Mouse (Mus musculus): ENCODE results near the gene Ankrd34b. TPM values are rescaled to one million over a fixed set of nuclear protein-coding genes. Genes with fewer than 3 reads are reported as not detected.

Ankrd34b gene
- polyA plus RNA-seq, 1 experiment from 2014 or later = 0.09 TPM

DNA sequence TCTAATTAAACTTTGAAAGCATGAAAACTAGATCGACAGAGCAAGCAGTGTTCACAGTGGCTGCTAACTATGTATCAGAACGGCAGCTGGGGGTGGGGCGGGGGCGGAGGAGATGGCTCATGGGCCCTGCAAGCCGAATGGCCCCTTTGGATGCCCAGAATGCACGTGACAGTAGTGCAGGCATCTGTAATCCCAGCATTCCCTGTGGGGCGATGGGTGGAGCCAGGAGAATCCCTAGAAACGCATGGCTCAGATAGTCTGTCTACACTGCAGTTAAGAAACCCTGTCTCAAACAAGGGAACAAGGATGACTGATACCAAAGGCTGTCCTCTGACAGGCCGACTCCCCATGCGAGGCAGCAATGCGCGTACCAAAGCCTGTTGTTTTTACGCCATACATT lies 14.6 kb downstream of the Ankrd34b start:
- no peak overlapping the region for H3K4me3 ChIP-seq (ENCODE audit: low read depth, low read length)

GRCm38 (mm10) chr13:92446872-92447271 lies 21.2 kb downstream of the Ankrd34b start:
- no peak for TF ChIP-seq CTCF (IDR thresholded peaks at IDR 0.05; ENCODE audit: low read depth)
- H3K27me3 ChIP-seq (replicated peaks; ENCODE audit: control insufficient read depth, insufficient read depth, low read length) = no peaks in the 10 kb centered on the region
- no peak for ATAC-seq
- no peaks in the 10 kb centered on the region for H3K4me1 ChIP-seq (replicated peaks; ENCODE audit: control insufficient read depth, insufficient read depth, low read length)
- no peaks in the 10 kb centered on the region for H3K36me3 ChIP-seq (ENCODE audit: control insufficient read depth, insufficient read depth)
- no peak overlapping the region for H3K27ac ChIP-seq (ENCODE audit: low read depth, low read length)
- 88% methylated on average over 7 of the region's 7 CpGs for WGBS
- no peak overlapping the region for H3K9ac ChIP-seq (ENCODE audit: low read depth, low read length)
- no peak overlapping the region for H3K4me2 ChIP-seq (replicated peaks; ENCODE audit: low read depth)
- H3K4me3 ChIP-seq (ENCODE audit: low read depth, low read length) = no peak overlapping the region
- no peaks in the 10 kb centered on the region for H3K9me3 ChIP-seq (ENCODE audit: control insufficient read depth)

More for the DNA sequence above, 14.6 kb downstream of the Ankrd34b start:
- Histone ChIP-seq H3K36me3 (ENCODE audit: control insufficient read depth, insufficient read depth) (no peaks in the 10 kb centered on the region), H3K27me3 (replicated peaks; ENCODE audit: control insufficient read depth, insufficient read depth, low read length) (no peaks in the 10 kb centered on the region), H3K4me2 (replicated peaks; ENCODE audit: low read depth) (no peak overlapping the region), H3K4me1 (replicated peaks; ENCODE audit: control insufficient read depth, insufficient read depth, low read length) (no peaks in the 10 kb centered on the region), H3K27ac (ENCODE audit: low read depth, low read length) (no peak overlapping the region), H3K9ac (ENCODE audit: low read depth, low read length) (no peak overlapping the region), H3K9me3 (ENCODE audit: control insufficient read depth) (no peaks in the 10 kb centered on the region)
- ATAC-seq = no peak
- 77% methylated on average over 13 of the region's 13 CpGs for WGBS
- TF ChIP-seq CTCF (IDR thresholded peaks at IDR 0.05; ENCODE audit: low read depth) = no peak

- Histone ChIP-seq H3K9me3 (ENCODE audit: control insufficient read depth) (no peaks in the 10 kb centered on the region), H3K27ac (ENCODE audit: low read depth, low read length) (no peak overlapping the region), H3K36me3 (ENCODE audit: control insufficient read depth, insufficient read depth) (peaks cover 4% of the 10 kb centered on the region; the same call in 1 of the 2 replicates), H3K27me3 (replicated peaks; ENCODE audit: control insufficient read depth, insufficient read depth, low read length) (no peaks in the 10 kb centered on the region), H3K4me1 (replicated peaks; ENCODE audit: control insufficient read depth, insufficient read depth, low read length) (no peaks in the 10 kb centered on the region), H3K4me2 (replicated peaks; ENCODE audit: low read depth) (no peak overlapping the region), H3K4me3 (ENCODE audit: low read depth, low read length) (no peak overlapping the region), H3K9ac (ENCODE audit: low read depth, low read length) (no peak overlapping the region)
- TF ChIP-seq CTCF (IDR thresholded peaks at IDR 0.05; ENCODE audit: low read depth) = no peak
- WGBS = 44% methylated on average over 3 of the region's 3 CpGs
- ATAC-seq = 0 out of 2 replicates have a peak, but pooled peaks have one; percentile 6
These were observed 39.0 kb downstream of the Ankrd34b start for GRCm38 (mm10) chr13:92464698-92465097.

GRCm38 (mm10) chr13:92467891-92468290 lies 42.2 kb downstream of the Ankrd34b start:
- Histone ChIP-seq H3K9ac (ENCODE audit: low read depth, low read length) (no peak overlapping the region), H3K4me3 (ENCODE audit: low read depth, low read length) (no peak overlapping the region), H3K9me3 (ENCODE audit: control insufficient read depth) (no peaks in the 10 kb centered on the region), H3K27me3 (replicated peaks; ENCODE audit: control insufficient read depth, insufficient read depth, low read length) (no peaks in the 10 kb centered on the region), H3K4me2 (replicated peaks; ENCODE audit: low read depth) (no peak overlapping the region), H3K27ac (ENCODE audit: low read depth, low read length) (no peak overlapping the region), H3K4me1 (replicated peaks; ENCODE audit: control insufficient read depth, insufficient read depth, low read length) (no peaks in the 10 kb centered on the region), H3K36me3 (ENCODE audit: control insufficient read depth, insufficient read depth) (peaks cover 6% of the 10 kb centered on the region; the same call in 1 of the 2 replicates)
- no peak for ATAC-seq
- WGBS = 73% methylated on average over 9 of the region's 9 CpGs
- no peak for TF ChIP-seq CTCF (IDR thresholded peaks at IDR 0.05; ENCODE audit: low read depth)

DNA sequence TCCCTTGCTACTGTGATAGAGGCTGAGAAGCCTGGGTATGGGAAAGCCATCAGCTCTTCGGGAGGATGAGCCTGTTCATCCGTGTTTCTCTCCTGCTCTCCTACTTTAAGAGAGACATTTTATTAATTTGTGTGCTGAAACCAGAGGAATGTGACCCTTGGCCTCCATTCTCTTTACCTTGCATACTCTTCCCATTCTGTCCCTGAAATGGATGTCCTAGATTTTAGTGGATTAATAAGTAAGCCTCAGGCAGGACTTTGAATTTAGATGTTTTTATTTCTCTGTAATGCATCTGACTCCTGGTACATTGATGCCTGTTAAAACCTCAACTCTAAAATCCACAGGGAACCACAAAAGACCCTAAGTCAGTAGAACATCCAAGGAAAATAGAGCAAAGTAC lies 43.7 kb downstream of the Ankrd34b start:
- H3K27me3 ChIP-seq (replicated peaks; ENCODE audit: control insufficient read depth, insufficient read depth, low read length) = no peaks in the 10 kb centered on the region
- no peak for TF ChIP-seq CTCF (IDR thresholded peaks at IDR 0.05; ENCODE audit: low read depth)
- H3K27ac ChIP-seq (ENCODE audit: low read depth, low read length) = no peak overlapping the region
- H3K4me2 ChIP-seq (replicated peaks; ENCODE audit: low read depth) = no peak overlapping the region
- peaks cover 7% of the 10 kb centered on the region; the same call in 1 of the 2 replicates for H3K36me3 ChIP-seq (ENCODE audit: control insufficient read depth, insufficient read depth)
- WGBS = 45% methylated on average over 2 of the region's 2 CpGs
- H3K9me3 ChIP-seq (ENCODE audit: control insufficient read depth) = no peaks in the 10 kb centered on the region
- H3K4me1 ChIP-seq (replicated peaks; ENCODE audit: control insufficient read depth, insufficient read depth, low read length) = no peaks in the 10 kb centered on the region
- H3K4me3 ChIP-seq (ENCODE audit: low read depth, low read length) = no peak overlapping the region
- no peak overlapping the region for H3K9ac ChIP-seq (ENCODE audit: low read depth, low read length)
- no peak for ATAC-seq

- Histone ChIP-seq H3K27me3 (replicated peaks; ENCODE audit: control insufficient read depth, insufficient read depth, low read length) (no peaks in the 10 kb centered on the region), H3K9me3 (ENCODE audit: control insufficient read depth) (no peaks in the 10 kb centered on the region), H3K4me1 (replicated peaks; ENCODE audit: control insufficient read depth, insufficient read depth, low read length) (no peaks in the 10 kb centered on the region), H3K4me3 (ENCODE audit: low read depth, low read length) (no peak overlapping the region), H3K4me2 (replicated peaks; ENCODE audit: low read depth) (no peak overlapping the region), H3K36me3 (ENCODE audit: control insufficient read depth, insufficient read depth) (peaks cover 7% of the 10 kb centered on the region; the same call in 1 of the 2 replicates), H3K9ac (ENCODE audit: low read depth, low read length) (no peak overlapping the region), H3K27ac (ENCODE audit: low read depth, low read length) (no peak overlapping the region)
- TF ChIP-seq CTCF (IDR thresholded peaks at IDR 0.05; ENCODE audit: low read depth) = no peak
- ATAC-seq = no peak
- WGBS = 76% methylated on average over 2 of the region's 2 CpGs
These were observed 44.5 kb downstream of the Ankrd34b start for GRCm38 (mm10) chr13:92470151-92470550.

GRCm38 (mm10) chr13:92483348-92483747 lies 57.7 kb downstream of the Ankrd34b start:
- peak; percentile 61; the same call in 1 of the 2 replicates for ATAC-seq
- peak; percentile 81 for TF ChIP-seq CTCF (IDR thresholded peaks at IDR 0.05; ENCODE audit: low read depth)
- H3K9ac ChIP-seq (ENCODE audit: low read depth, low read length) = 0 out of 2 replicates have a peak overlapping the region, but pooled peaks have one; percentile 26
- no peak overlapping the region for H3K27ac ChIP-seq (ENCODE audit: low read depth, low read length)
- no peaks in the 10 kb centered on the region for H3K27me3 ChIP-seq (replicated peaks; ENCODE audit: control insufficient read depth, insufficient read depth, low read length)
- peak overlapping the region; percentile 68 for H3K4me2 ChIP-seq (replicated peaks; ENCODE audit: low read depth)
- no peaks in the 10 kb centered on the region for H3K4me1 ChIP-seq (replicated peaks; ENCODE audit: control insufficient read depth, insufficient read depth, low read length)
- H3K4me3 ChIP-seq (ENCODE audit: low read depth, low read length) = peak overlapping the region; percentile 49
- no peaks in the 10 kb centered on the region for H3K36me3 ChIP-seq (ENCODE audit: control insufficient read depth, insufficient read depth)
- WGBS = 8% methylated on average over 3 of the region's 3 CpGs
- H3K9me3 ChIP-seq (ENCODE audit: control insufficient read depth) = no peaks in the 10 kb centered on the region
